Mouse (Mus musculus) layer of hippocampus, postnatal 14 days (tissue): Measurements from ENCODE around the gene Rnpep. TPM values are rescaled to one million over a fixed set of nuclear protein-coding genes. Genes with fewer than 3 reads are reported as not detected.
"Not testable (repeated sequence)": the region's sequence is repeated elsewhere in the genome, so short reads cannot be mapped to it uniquely, and the experiment has no call there.

Experiments
- DNase-seq, 2 experiments: peaks; one replicate each; pipeline ENCODE4 v3.0.0; 2021 to 2022; ENCODE audit warnings: low spot score in 2 of 2, mixed read lengths in 1 of 2
- total RNA-seq, 2 experiments: library from RNA; stranded (reverse); gene quantifications; 2 replicates each; pipeline ENCODE4 v1.2.3; 2021

The Rnpep gene
- total RNA-seq, 2 experiments from 2014 or later = 52.5 to 57.8 TPM

DNA sequence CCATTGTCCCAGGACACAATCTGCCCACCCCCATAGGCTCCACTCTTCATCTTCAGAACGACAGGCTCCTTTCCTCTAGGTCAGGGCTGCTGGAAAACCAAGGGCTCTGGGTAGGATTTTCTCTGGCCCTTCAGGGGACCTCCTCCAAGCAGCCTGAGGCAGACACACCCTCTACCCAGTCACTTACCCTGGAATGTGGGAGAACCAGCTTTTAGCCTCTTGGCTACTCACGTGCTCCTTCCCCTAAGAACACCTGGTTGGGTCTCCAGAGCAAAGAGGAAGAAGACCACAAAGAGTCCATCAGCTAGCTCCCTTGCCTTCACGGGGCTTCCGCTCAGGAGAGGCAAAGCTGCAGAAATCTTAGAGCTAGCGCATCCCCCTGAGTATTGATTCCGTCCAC lies 23.0 kb downstream of the Rnpep start:
- no peak for DNase-seq

DNA sequence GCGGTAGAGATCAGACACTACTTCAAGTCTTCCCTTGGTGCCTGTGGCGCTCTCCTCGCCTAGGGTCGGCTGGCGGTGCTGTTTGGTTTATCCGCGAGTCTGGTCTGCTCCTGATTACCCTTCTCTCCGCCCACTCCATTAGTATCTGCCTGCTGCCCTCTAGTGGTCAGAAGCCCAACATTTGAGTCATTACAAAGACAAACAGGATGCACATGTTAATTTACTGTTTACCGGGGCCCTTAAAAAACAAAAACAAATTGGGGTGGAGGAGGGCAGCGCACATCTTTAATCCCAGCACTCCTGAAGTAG lies 24.8 kb downstream of the Rnpep start:
- peak; percentile 80 to 87 for DNase-seq

DNA sequence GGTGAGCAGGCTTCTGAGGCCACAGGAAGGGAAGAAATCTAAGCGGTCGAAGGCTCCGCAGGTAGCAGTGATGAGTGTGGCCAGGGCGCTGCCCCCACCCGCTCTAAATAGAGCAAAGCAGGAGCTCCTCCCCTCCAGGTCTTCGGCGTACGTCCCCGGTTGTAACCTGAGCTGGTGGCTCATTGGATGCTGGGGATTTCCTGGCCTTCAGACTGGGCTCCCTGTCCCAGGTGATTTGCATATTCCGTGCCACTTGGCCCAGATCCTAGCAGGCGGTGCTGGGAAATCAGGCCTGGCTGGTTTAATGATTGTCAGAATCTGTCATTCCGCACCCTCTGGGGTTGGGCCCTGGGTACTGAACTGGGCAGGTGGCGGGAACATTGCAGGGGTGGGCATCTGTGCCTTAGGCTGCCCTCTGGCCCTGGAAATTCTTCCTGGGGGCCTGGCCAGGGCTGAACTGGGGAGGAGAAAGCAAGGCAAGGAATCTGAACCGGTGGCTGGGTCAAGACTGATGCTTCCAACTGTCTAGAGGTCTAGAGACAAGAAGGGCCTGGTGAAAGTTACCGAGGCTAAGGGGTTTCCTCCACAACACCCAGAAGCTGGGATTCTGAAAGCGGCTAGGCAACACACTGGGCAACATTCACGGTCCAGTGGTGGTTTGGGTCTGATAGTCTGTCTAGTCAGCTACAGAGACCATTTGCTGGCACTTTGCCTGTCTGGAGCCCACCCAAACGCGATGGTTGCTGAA lies 25.3 kb downstream of the Rnpep start, which contains the start of gene Elf3:
Elf3 (minus strand) TSS at position 189 of the 748 bp plus-strand sequence.
- DNase-seq = no peak

DNA sequence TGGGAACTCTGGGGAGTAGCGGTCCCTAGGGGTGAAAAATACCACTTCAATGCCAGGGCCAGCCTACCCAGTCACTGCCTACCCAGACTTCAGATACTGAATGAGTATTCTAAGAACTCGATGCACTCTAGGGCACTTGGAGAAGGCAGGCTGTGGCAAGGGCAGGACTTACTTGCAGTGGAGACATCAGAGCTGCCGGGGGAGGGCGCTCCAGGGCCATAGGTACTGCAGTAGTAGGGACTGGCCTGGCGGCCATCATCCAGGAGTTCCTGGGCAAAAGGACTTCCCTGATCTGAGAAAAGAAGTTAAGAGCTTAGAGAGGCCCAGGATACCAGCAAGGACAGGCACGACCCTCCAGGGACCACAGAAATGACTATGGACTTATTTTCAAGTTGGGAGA lies 27.6 kb downstream of the Rnpep start:
- no peak for DNase-seq

DNA sequence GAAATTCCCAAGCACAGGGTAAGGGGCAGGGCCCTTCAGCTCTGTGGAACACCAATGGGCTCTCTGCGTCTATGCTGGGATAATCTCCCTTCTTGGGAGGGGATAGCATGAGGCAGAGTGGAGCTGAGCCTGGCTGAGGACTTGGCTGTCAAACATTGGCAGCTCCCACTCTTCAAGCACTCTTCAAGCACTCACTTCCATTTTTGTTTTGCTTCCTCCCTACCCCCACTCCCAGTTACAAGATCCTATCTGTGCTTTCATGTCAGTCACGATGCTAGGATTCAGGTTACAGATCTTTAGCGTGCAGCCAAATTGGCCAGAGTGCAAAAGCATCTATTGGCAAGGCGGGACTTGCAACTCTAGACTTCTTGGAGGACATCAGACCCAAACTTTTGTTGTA lies 31.0 kb downstream of the Rnpep start:
- no peak for DNase-seq

DNA sequence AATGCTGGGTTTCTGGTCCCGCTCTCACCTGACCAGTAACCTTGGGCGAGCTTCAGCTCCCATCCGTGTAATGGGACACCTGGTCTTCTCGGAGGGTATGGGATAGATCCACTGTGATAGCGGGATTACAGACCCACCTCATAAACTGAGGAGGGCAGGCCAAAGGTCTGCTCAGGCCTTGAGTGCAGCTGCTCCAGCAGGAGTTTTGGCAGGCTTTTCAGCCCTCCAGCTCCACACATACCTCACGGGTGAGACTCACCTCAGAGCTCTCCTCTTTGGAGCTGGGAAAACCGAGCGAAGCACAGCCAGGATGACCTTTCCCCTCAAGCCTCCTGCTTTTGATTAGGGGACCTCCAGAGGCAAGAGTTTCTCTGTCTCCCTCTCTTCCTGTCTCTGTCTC lies 32.5 kb downstream of the Rnpep start:
- DNase-seq = no peak

DNA sequence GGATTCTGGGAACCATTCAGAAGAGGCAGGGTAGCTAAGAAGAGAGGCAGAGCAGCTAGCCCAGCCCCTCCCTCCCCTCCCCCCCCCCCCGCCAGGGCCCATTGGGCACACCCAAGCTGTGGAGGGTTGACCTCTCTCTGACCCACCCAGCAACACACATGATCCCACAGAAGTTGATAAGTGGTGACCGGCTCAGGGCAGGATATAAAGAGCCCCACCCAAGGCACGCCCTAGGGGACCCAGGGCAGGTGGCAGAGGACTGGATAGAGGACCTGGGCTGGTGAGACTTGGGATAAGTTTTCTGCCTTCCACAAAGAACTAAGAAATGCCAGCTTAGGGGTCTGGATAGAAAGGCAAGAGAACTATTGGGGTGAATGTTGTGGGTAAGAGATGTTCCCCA lies 33.2 kb downstream of the Rnpep start:
- no peak for DNase-seq

DNA sequence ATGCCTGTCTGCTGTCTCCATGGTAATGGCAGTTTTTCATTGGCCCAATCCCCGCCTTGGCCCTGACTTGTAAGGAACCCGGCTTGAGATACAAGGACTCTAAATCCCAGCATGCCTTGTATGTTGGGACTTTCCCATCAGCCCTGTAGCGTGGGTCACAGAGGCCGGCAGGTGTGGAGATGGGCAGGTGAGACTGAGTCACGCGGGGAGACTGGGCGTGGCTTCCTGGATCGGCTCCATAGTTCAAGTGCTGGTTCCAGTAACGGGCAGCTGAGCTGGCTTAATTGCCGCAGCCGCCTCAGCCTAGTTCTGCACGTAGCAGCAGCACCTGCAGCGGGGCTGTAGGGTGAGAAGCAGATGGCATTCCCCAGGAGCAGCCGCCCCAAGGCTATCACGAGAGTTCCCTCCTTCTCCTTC lies 35.4 kb downstream of the Rnpep start:
- peak; percentile 34 to 51 for DNase-seq

DNA sequence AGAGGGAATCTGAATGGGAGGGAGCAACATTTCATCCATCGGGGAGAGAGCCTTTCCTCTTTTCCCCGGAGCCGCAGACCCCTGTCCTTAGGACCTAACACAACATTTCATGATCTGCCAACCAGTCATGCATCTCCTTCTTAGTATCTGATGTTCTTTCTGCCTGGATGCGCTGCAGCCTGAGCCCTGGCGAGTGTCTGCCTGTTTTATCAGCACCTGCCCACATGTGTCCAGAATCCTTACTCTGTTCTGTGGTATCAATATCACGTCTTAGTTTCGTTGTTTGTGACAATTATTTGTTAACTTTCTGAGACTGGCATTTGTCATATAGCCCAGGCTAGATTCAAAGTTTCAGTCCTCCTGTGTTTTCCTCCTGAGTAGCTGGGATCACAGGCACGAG lies 39.9 kb downstream of the Rnpep start:
- no peak for DNase-seq

DNA sequence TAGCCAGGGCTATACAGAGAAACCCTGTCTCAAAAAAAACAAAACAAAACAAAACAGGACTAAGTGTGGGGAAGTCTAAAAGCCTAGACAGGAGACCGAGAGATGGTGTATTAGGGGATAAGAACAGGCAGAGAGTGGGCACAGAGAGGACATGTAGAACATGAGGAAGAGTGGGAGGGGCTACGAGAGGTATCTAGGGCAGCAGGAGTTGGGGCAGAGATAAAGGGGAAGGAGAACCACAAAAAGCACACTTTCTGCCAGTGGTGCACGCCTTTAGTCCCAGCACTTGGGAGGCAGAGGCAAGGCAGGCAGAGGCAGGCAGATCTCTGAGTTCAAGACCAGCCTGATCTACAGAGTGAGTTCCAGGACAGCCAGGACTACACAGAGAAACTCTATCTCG lies 43.7 kb downstream of the Rnpep start:
- not testable (repeated sequence) for DNase-seq

DNA sequence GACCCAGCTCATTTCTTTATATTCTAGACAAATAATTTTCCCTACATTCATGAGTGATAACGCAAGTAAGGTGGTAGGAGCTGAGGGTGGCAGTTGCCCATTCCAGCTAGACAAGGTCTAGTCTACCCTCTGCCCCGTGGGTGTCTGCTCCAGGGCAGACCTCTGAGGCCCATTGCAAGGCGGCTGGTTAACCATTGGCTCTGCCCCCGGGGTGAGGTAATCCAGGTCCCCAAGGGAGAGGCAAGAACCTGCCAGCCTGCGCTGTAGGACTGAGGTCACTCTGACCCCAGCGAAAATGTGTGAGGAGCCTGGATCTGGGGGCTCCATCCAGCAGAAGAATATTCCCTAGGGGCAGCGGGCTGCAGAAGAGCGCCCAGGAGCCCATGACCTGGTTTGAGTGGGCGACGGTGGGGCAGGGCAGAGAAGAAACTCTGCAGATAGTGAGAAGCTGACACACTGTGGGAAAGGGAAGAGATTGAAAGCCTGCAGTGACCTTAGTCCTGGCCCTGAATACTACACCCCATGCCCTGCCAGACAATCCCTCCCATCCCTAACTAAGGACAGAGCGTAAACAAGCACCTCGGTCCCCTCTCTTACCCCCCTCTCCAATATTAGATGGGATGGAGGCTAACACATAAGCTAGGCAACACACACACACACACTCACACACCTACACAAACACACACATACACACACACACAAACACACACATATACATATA lies 46.6 kb downstream of the Rnpep start:
- no peak for DNase-seq

DNA sequence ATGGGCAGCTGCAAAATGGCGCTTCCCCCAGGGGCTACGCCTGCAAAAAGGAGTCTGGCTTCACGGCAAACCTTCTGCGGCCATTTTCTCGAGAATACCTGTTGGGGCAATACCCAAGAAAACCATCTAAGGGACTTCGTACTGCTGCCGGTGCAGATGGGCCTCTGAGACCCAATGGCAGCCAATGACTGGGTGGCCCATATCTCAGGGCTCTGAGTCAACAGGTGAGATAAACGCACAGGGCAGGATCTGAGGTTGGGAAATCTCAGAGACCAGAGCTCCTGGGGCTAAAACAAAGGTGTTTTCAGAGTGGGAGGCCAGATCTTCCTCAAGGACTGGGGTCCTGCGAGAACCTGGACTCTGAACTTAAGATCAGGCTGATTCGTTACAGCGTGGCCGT lies 49.1 kb downstream of the Rnpep start:
- DNase-seq = no peak

DNA sequence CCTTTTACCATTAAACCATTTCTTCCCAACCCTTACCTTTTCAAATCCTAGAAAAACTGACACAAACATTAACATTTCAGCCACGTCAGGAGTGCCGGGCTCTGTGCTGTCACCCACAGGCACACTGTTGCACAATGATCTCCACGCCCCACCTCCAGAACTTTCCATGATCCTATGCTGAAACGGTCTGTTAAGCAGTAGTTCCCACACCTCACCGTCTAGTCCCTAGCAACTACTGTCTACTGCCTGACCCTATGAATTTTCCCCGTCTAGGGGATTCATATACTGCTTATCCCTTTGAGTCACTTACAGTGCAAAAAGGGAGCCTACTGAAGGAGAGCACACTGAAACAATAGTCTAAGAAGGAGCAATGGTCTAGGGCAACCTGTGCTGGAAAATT lies 49.9 kb downstream of the Rnpep start:
- no peak for DNase-seq

DNA sequence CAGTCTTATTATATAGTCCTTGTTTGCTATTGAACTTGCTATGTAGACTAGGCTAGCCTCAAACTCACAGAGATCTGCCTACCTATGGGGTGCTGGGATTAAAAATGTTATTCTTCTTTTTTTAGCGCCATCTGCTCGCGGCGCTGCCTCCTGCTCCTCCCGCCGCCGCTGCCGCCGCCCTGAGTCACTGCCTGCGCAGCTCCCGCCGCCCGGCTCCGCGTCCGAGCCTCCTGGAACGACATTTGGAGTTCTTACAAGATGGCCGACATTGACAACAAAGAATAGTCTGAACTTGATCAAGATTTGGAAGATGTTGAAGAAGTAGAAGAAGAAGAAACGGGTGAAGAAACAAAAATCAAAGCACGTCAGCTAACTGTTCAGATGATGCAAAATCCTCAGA lies 52.0 kb downstream of the Rnpep start:
- DNase-seq = not testable (repeated sequence)

DNA sequence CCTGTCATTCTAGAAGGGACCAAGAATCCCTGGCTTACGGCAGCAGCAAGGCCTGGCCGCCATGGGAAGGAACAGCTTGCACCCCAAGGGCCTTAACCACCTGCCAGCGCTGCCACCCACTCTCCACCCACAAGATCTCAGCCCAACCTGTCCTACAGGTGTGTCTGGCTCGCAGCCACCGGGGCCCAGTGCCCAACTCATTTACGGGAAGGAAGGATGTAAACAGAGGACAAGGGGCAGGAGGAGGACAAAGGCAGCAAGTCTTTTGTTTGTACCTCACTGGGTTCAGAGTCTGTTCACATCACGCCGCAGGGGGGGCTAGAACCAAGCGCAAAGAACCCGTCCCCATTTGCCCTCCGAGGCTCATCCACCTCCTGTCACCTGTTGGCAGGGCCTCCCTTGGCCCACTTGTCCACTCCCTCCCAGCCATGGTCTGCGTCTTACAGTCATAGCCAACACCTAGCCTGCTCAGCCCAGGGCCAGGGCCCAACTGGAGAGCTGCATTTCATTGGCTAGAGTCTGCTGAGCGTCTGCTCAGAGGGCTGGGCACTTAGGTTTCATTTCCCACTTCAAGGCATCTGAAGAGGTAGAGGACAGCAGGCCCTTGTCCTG lies 56.4 kb downstream of the Rnpep start:
- no peak for DNase-seq

DNA sequence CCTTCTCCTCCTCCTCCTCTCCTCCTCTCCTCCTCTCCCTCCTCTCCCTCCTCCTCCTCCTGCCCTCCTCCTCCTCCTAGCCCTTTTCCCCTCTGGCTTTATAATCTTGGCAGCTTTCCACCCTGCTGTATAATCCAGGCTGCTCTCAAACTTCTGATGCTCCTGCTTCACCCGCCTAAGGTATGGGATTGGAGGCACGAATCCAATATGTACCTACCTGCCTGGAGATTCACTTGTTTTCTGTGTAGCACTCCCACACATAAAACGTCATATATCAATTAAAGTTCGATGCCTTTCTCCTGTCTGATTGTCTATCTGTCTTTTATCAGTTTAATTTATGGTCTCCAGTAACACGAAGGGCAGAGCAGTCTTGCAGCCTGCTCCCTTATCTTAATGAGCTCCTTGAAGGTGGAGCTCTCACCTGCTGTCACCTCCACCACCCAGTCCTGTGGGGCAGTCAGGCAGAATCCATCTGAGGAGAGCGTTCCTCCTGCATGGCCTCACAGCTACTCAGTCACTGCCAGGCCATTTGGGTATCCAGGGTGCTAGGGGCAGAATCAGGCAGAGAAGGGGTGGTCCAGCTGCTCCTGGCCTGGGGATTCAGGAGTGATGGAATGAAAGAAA lies 58.8 kb downstream of the Rnpep start:
- no peak for DNase-seq

DNA sequence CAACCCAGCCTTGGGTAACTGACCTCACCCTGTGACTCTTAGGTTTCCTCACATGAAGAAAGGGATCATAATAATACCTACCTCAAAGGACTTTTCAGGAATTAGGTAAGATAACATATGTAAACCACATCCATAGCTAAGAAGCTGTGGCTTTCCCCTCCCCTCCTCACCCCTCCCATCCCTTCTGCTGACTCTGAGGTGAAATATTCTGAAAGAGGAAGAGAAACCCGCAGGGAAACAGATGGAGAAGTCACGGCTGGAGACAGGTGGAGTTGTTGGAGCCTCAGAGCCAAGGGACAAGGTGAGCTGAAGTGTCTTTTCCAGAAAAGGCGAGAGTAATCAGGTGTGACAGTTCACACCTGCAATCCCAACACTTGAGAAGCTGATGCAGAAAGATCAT lies 59.7 kb downstream of the Rnpep start:
- no peak for DNase-seq

DNA sequence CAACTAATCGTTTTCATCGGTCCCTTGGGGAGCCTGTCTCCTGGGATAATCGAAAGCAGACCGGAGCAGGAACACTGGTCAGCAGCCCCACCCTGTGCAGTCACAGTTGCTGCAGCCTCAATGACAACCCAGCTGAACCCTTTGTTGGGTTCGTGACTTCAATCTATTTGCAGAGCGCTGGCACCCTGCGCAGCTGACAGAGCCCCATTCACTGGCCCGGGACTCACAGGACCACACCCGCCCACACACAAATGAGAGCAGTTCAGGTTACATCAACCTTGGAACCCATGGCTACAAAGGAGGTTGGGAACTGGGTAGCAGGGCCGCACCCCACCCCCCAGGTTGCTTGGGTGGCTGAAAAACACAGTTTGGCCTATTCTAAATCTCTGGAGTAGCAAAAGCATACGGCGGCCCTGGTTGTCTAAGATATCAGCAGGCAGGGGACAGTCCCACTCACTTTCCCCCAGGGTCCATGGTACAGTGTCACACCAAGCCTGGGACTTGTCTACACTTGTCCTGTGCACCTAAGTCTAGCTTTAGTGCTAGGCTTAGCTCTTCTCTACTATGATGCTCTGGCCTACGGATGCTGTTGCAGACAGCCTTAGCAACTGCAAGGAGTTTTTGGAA lies 66.2 kb downstream of the Rnpep start:
- no peak for DNase-seq

DNA sequence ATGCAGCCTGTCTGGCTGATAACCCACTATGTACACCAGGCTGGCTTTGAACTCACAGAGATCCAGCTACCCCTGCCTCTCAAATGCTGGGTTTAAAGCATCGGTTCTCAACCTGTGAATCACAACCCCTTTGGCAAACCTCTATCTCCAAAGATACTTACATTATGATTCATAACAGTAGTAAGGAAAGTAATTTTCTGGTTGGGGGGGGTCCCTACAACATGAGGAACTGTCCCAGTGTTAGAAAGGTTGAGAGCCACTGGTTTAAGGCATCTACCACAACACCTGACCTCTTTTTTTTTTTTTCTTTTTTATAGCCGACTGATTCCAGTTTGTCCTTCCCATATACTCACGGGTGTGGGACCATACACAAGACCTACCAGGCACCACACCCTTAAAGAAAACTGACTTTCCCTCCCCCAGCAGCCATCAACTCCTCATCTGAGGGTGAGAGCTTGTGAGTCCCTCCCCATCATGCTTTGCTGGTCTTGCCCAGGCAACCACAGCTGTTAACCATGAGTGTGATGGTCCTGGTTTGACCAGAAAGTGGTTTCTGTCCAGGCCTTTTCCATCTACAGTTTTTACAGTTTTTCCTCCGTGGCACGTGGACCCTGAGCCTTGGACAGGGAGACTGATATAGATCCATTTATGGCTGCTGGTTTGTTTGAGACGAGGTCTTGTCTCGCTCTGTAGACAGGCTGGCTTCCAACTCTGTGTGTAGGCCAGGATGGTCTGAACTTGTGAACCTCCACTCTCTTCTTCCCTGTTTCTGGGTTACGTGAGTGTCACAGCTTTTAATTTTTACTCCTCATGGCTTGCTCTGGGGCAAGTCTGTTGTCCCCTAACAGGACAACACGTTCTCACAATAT lies 69.9 kb downstream of the Rnpep start:
- no peak for DNase-seq
